Comparison of ENCODE assay signal across 8 mouse cellular contexts in the genomic region with DNA sequence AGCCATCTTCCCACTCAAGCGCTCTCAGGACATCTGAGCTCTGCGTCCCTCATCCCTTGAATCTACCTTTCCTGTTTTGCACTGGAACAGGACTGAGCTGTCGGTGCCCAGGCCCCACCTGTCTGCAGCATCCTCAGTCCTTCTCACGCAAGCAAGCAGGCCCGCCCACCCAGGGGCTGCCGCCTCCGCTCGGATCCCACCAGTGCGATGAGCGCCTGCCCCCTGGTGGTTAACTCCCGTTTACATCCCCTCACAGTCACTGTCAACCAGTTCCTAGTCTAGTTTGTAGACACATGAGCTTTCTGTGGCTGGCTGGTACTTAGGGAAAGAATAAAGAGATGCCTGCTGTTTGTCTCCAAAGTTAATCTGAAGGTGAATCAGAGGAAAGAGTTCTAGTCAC. TPM values are rescaled to one million over a fixed set of nuclear protein-coding genes. Genes with fewer than 3 reads are reported as not detected.
DNase-seq lines count a peak whose midpoint lies in the region; ATAC-seq and TF ChIP-seq lines count a peak whose summit lies in the region.

No protein-coding gene starts in this region.

- H3K4me1 ChIP-seq in ES-E14 (ENCODE audit: control insufficient read depth in 2 of 2, insufficient read depth in 2 of 2, low read length in 2 of 2, poor library complexity in 1 of 2) = peaks cover 2 to 36% of the 10 kb centered on the region in 2 experiments; a peak in 3 of 4 replicates
- peaks cover 25% of the 10 kb centered on the region for H3K4me1 ChIP-seq in forebrain, embryonic 12.5 days
- peaks cover 50% of the 10 kb centered on the region for H3K4me1 ChIP-seq in liver, embryonic 13.5 days (replicated peaks)
- peaks cover 6% of the 10 kb centered on the region; the same call in 1 of the 2 replicates for H3K4me1 ChIP-seq in neural tube, embryonic 14.5 days (ENCODE audit: control insufficient read depth, insufficient read depth, low read length)

- ATAC-seq in cerebellum, adult (ENCODE audit: insufficient number of reproducible peaks, low FRiP score, low TSS enrichment) = no peak
- ATAC-seq in forebrain, embryonic 12.5 days (ENCODE audit: low FRiP score) = peak; percentile 68
- ATAC-seq in liver, embryonic 13.5 days (ENCODE audit: low read depth) = peak; percentile 34; the same call in 1 of the 2 replicates
- peak; percentile 78 for ATAC-seq in neural tube, embryonic 14.5 days (ENCODE audit: low read depth)
- no peak for ATAC-seq in monocyte, adult 5-6 weeks (replicated peaks; ENCODE audit: insufficient number of reproducible peaks, low FRiP score, low TSS enrichment, poor library complexity, severe bottlenecking)

- peaks cover 28% of the 10 kb centered on the region for H3K36me3 ChIP-seq in ES-E14 (ENCODE audit: control insufficient read depth, insufficient read depth, low read length, poor library complexity, severe bottlenecking)
- H3K36me3 ChIP-seq in forebrain, embryonic 12.5 days (replicated peaks) = peaks cover 31% of the 10 kb centered on the region
- peaks cover 40% of the 10 kb centered on the region for H3K36me3 ChIP-seq in liver, embryonic 13.5 days
- H3K36me3 ChIP-seq in neural tube, embryonic 14.5 days (ENCODE audit: control insufficient read depth, insufficient read depth, low read length) = peaks cover 20% of the 10 kb centered on the region

- 23% methylated on average over 11 of the region's 11 CpGs for WGBS in forebrain, embryonic 12.5 days
- WGBS in liver, embryonic 13.5 days (ENCODE audit: insufficient replicate concordance) = 37% methylated on average over 11 of the region's 11 CpGs
- 22% methylated on average over 11 of the region's 11 CpGs for whole genome bisulfite sequencing in neural tube, embryonic 14.5 days

- in situ Hi-C loops in ES-E14 (cut with MboI; ENCODE audit: low sequenced_read_pairs in 2 of 2, unreplicated experiment in 2 of 2) = no loop called here

- no peak overlapping the region for H3K9ac ChIP-seq in ES-E14 (ENCODE audit: insufficient read depth, low read depth, low read length, poor library complexity, severe bottlenecking)
- H3K9ac ChIP-seq in forebrain, embryonic 12.5 days = no peak overlapping the region
- H3K9ac ChIP-seq in liver, embryonic 13.5 days = no peak overlapping the region
- no peak overlapping the region for H3K9ac ChIP-seq in neural tube, embryonic 14.5 days (replicated peaks; ENCODE audit: low read depth, low read length)

- no peaks in the 10 kb centered on the region for H3K9me3 ChIP-seq in ES-E14 (ENCODE audit: control insufficient read depth, insufficient read depth, low read depth, low read length)
- H3K9me3 ChIP-seq in forebrain, embryonic 12.5 days = no peaks in the 10 kb centered on the region
- no peaks in the 10 kb centered on the region for H3K9me3 ChIP-seq in liver, embryonic 13.5 days (replicated peaks)
- no peaks in the 10 kb centered on the region for H3K9me3 ChIP-seq in neural tube, embryonic 14.5 days (ENCODE audit: control insufficient read depth, low read length)

- no peak overlapping the region for H3K4me2 ChIP-seq in forebrain, embryonic 12.5 days
- H3K4me2 ChIP-seq in liver, embryonic 13.5 days = no peak overlapping the region
- no peak overlapping the region for H3K4me2 ChIP-seq in neural tube, embryonic 14.5 days (ENCODE audit: low read depth, low read length)

- H3K4me3 ChIP-seq in ES-E14 (ENCODE audit: insufficient read depth in 1 of 2, low read depth in 1 of 2, low read length in 2 of 2, poor library complexity in 1 of 2, severe bottlenecking in 1 of 2) = no peak overlapping the region
- no peak overlapping the region for H3K4me3 ChIP-seq in forebrain, embryonic 12.5 days (replicated peaks)
- no peak overlapping the region for H3K4me3 ChIP-seq in liver, embryonic 13.5 days (replicated peaks)
- no peak overlapping the region for H3K4me3 ChIP-seq in neural tube, embryonic 14.5 days (ENCODE audit: low read depth, low read length)

- no peaks in the 10 kb centered on the region for H3K27me3 ChIP-seq in forebrain, embryonic 12.5 days
- no peaks in the 10 kb centered on the region for H3K27me3 ChIP-seq in liver, embryonic 13.5 days
- H3K27me3 ChIP-seq in neural tube, embryonic 14.5 days (ENCODE audit: control insufficient read depth, insufficient read depth, low read length) = no peaks in the 10 kb centered on the region

- H3K27ac ChIP-seq in ES-E14 (ENCODE audit: insufficient read depth, low read depth, low read length, poor library complexity, severe bottlenecking) = no peak overlapping the region
- H3K27ac ChIP-seq in forebrain, embryonic 12.5 days = no peak overlapping the region
- H3K27ac ChIP-seq in liver, embryonic 13.5 days = no peak overlapping the region
- no peak overlapping the region for H3K27ac ChIP-seq in neural tube, embryonic 14.5 days (ENCODE audit: low read depth, low read length)

- DNase-seq in cerebellum, postnatal 25 days = peak; percentile 48 to 73
- DNase-seq in ES-E14 (ENCODE audit: low read depth, low spot score) = peak; percentile 74
- DNase-seq in kidney, adult 9 months = peak; percentile 40
- no peak for DNase-seq in liver, embryonic 13.5 days

TF ChIP-seq in ES-E14, 5 proteins besides CTCF, POLR2A, EP300 and RAD21:
- TF ChIP-seq MAFK (IDR thresholded peaks at IDR 0.05; ENCODE audit: insufficient read depth, low read depth, low read length) (no peak), ZNF384 (IDR thresholded peaks at IDR 0.05; ENCODE audit: low read depth, low read length) (no peak), CHD2 (IDR thresholded peaks at IDR 0.05; ENCODE audit: low read depth, low read length) (no peak), HCFC1 (IDR thresholded peaks at IDR 0.05; ENCODE audit: borderline replicate concordance, insufficient read depth, low read length) (no peak), ZC3H11A (IDR thresholded peaks at IDR 0.05; ENCODE audit: borderline replicate concordance, low read depth, low read length) (no peak)

RNA-seq across cellular contexts. Expression of a gene that starts 18.9 kb away (rescaled TPM):
- total RNA-seq in ES-E14 (2012; rRNA removed) = 46.2 and 64.6 TPM in 2 replicates
- 32.2 and 36.4 TPM in 2 replicates for polyA plus RNA-seq in forebrain, embryonic 12.5 days (2016; fragmentation: Nextera tagmentation; extraction: Ambion mirVana)
- polyA plus RNA-seq in liver, embryonic 13.5 days (2015; fragmentation: Nextera tagmentation; extraction: Ambion mirVana) = 21.2 and 22.5 TPM in 2 replicates
- polyA plus RNA-seq in neural tube, embryonic 14.5 days (2014; fragmentation: Nextera tagmentation; extraction: Ambion mirVana) = 13.2 and 13.7 TPM in 2 replicates
- 35.3 to 47.0 TPM (median 43.5 TPM) in 3 replicates for total RNA-seq in monocyte, adult 5-6 weeks (2017)

RNA-seq across cellular contexts. Expression of a gene that starts 27.0 kb away (rescaled TPM):
- total RNA-seq in ES-E14 (2012; rRNA removed) = 14.0 and 14.5 TPM in 2 replicates
- polyA plus RNA-seq in forebrain, embryonic 12.5 days (2016; fragmentation: Nextera tagmentation; extraction: Ambion mirVana) = 24.7 and 26.9 TPM in 2 replicates
- 13.9 and 14.2 TPM in 2 replicates for polyA plus RNA-seq in liver, embryonic 13.5 days (2015; fragmentation: Nextera tagmentation; extraction: Ambion mirVana)
- polyA plus RNA-seq in neural tube, embryonic 14.5 days (2014; fragmentation: Nextera tagmentation; extraction: Ambion mirVana) = 28.3 and 31.7 TPM in 2 replicates
- total RNA-seq in monocyte, adult 5-6 weeks (2017) = 5.0 to 11.5 TPM (median 5.5 TPM) in 3 replicates

RNA-seq across cellular contexts. Expression of a gene that starts 32.6 kb away (rescaled TPM):
- 0.21 and 0.27 TPM in 2 replicates for total RNA-seq in ES-E14 (2012; rRNA removed)
- polyA plus RNA-seq in forebrain, embryonic 12.5 days (2016; fragmentation: Nextera tagmentation; extraction: Ambion mirVana) = 0.26 TPM in 1 of 2 replicates, not detected in the other
- 0.13 TPM in 1 of 2 replicates, not detected in the other for polyA plus RNA-seq in liver, embryonic 13.5 days (2015; fragmentation: Nextera tagmentation; extraction: Ambion mirVana)
- polyA plus RNA-seq in neural tube, embryonic 14.5 days (2014; fragmentation: Nextera tagmentation; extraction: Ambion mirVana) = 0.50 and 0.79 TPM in 2 replicates
- not detected in 3 replicates for total RNA-seq in monocyte, adult 5-6 weeks (2017)

RNA-seq across cellular contexts. Expression of a gene that starts 42.5 kb away (rescaled TPM):
- total RNA-seq in ES-E14 (2012; rRNA removed) = 28.3 and 36.3 TPM in 2 replicates
- 52.7 and 56.8 TPM in 2 replicates for polyA plus RNA-seq in forebrain, embryonic 12.5 days (2016; fragmentation: Nextera tagmentation; extraction: Ambion mirVana)
- polyA plus RNA-seq in liver, embryonic 13.5 days (2015; fragmentation: Nextera tagmentation; extraction: Ambion mirVana) = 119 TPM in 2 replicates
- polyA plus RNA-seq in neural tube, embryonic 14.5 days (2014; fragmentation: Nextera tagmentation; extraction: Ambion mirVana) = 37.0 and 49.9 TPM in 2 replicates
- total RNA-seq in monocyte, adult 5-6 weeks (2017) = 103 to 149 TPM (median 111 TPM) in 3 replicates

Comparison
In these comparisons a context has a peak if more than half of its experiments do, and no peak if none do; other contexts are left out.
1. ATAC-seq: peak in forebrain, embryonic 12.5 days (single experiment), liver, embryonic 13.5 days (single experiment) and neural tube, embryonic 14.5 days (single experiment); none in cerebellum, adult (single experiment) and monocyte, adult 5-6 weeks (single experiment).